Mouse (Mus musculus) embryonic facial prominence, embryonic 13.5 days (tissue): ENCODE data around the gene Lhfpl2. TPM values are rescaled to one million over a fixed set of nuclear protein-coding genes. Genes with fewer than 3 reads are reported as not detected.

Experiments
- ATAC-seq: fragments of 200-750 bp; cut with Nextera tagmentation; 2 replicates; pipeline ENCODE4 v1.8.0; 2017; ENCODE audit warnings: low read depth; ENCODE audit not compliant: insufficient number of reproducible peaks, insufficient read depth, low FRiP score, low TSS enrichment
- H3K27ac ChIP-seq: fragments of 300-500 bp; sonication (generic); 2 replicates; pipeline ENCODE4 v1.5.1; 2015; ENCODE audit warnings: moderate library complexity, mild to moderate bottlenecking, inconsistent platforms
- H3K27me3 ChIP-seq: fragments of 300-500 bp; sonication (generic); 2 replicates; pipeline ENCODE4 v1.6.1; 2015; ENCODE audit warnings: mild to moderate bottlenecking, inconsistent platforms
- H3K36me3 ChIP-seq: fragments of 300-500 bp; sonication (generic); 2 replicates; pipeline ENCODE4 v1.6.1; 2015; ENCODE audit warnings: mild to moderate bottlenecking, inconsistent platforms
- H3K4me1 ChIP-seq: fragments of 300-500 bp; sonication (generic); 2 replicates; pipeline ENCODE4 v1.6.1; 2015; ENCODE audit warnings: inconsistent platforms
- H3K4me2 ChIP-seq: fragments of 300-500 bp; sonication (generic); 2 replicates; pipeline ENCODE4 v1.6.1; 2015; ENCODE audit warnings: moderate library complexity, mild to moderate bottlenecking, inconsistent platforms
- H3K4me3 ChIP-seq: fragments of 300-500 bp; sonication (generic); 2 replicates; pipeline ENCODE4 v1.5.1; 2015; ENCODE audit warnings: mild to moderate bottlenecking, inconsistent platforms
- H3K9ac ChIP-seq: fragments of 300-500 bp; sonication (generic); 2 replicates; pipeline ENCODE4 v1.6.1; 2015; ENCODE audit warnings: mild to moderate bottlenecking, inconsistent platforms
- H3K9me3 ChIP-seq: fragments of 300-500 bp; sonication (generic); 2 replicates; pipeline ENCODE4 v1.6.1; 2016; ENCODE audit warnings: inconsistent platforms
- WGBS: fragments of 180-500 bp; shearing (Covaris S2); methylation state at CpG from one replicate; pipeline ENCODE4 v1.1.7; 2015; ENCODE audit warnings: mixed read lengths; 5-methylcytosine and 5-hydroxymethylcytosine counted together
- polyA plus RNA-seq: library from polyadenylated mRNA; unstranded; fragments of >200 nt; fragmentation: Nextera tagmentation; extraction: Ambion mirVana; gene quantifications from 2 replicates; pipeline ENCODE4 v1.2.1, GENCODE M21; 2015

Lhfpl2 gene
- polyA plus RNA-seq, 1 experiment from 2014 or later: 59.2 TPM

DNA sequence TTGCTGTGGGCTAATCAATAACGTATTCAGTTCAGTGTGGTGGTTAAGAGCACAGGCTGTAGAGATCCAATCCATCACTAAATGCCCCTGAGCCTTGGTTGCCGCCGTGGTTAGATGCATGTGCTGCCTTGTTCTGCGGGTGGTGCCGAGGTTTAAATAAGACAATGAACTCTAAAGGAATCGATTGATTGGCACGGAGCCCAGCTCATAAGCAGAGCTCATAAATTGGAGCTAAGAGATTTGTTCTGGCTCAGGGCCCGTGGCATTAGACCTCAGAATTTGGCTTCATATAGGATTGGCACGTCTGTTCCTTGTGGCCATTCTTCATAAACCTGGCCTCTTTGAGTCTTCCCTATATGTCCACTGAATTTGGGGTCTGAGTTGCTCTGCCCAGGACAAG lies 29.5 kb downstream of the Lhfpl2 start:
- H3K4me2 ChIP-seq: no peak overlapping the region
- no peak overlapping the region for H3K9ac ChIP-seq
- no peaks in the 10 kb centered on the region for H3K27me3 ChIP-seq
- H3K36me3 ChIP-seq: peaks cover 21% of the 10 kb centered on the region
- WGBS: 59% methylated on average over 9 of the region's 9 CpGs
- H3K4me1 ChIP-seq: peaks cover 33% of the 10 kb centered on the region
- no peak overlapping the region for H3K4me3 ChIP-seq
- H3K27ac ChIP-seq: no peak overlapping the region
- no peaks in the 10 kb centered on the region for H3K9me3 ChIP-seq
- no peak for ATAC-seq

GRCm38 (mm10) chr13:94088788-94089187 lies 31.2 kb downstream of the Lhfpl2 start:
- no peak for ATAC-seq
- Histone ChIP-seq H3K4me3 (no peak overlapping the region), H3K4me2 (no peak overlapping the region), H3K36me3 (peaks cover 20% of the 10 kb centered on the region), H3K27ac (no peak overlapping the region), H3K9ac (no peak overlapping the region), H3K4me1 (peaks cover 38% of the 10 kb centered on the region), H3K9me3 (no peaks in the 10 kb centered on the region), H3K27me3 (no peaks in the 10 kb centered on the region)
- WGBS: 55% methylated on average over 9 of the region's 9 CpGs

DNA sequence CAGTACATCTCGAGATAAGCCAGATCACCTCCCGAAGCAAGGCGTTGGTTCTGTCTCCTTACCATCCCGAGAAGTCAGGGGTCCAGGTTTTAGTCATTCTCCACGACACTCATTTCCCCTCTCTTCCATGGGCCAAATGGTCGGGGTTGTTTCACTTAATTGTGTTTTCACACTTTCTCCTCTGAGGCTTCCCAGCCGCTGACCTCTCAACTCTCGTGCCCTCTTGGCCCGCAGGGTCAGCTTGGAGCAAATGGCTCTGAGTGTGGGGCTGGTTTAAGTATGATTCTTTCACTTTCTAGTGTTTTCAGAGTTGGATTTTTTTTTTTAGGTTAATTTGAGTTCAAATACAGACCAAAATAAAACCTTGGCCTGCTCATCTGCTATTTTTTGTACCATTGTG lies 31.7 kb downstream of the Lhfpl2 start:
- no peak overlapping the region for H3K27ac ChIP-seq
- H3K36me3 ChIP-seq: peaks cover 15% of the 10 kb centered on the region
- H3K27me3 ChIP-seq: no peaks in the 10 kb centered on the region
- 42% methylated on average over 9 of the region's 9 CpGs for WGBS
- no peak overlapping the region for H3K9ac ChIP-seq
- H3K4me2 ChIP-seq: no peak overlapping the region
- H3K9me3 ChIP-seq: no peaks in the 10 kb centered on the region
- peaks cover 38% of the 10 kb centered on the region for H3K4me1 ChIP-seq
- H3K4me3 ChIP-seq: no peak overlapping the region
- no peak for ATAC-seq

GRCm38 (mm10) chr13:94091366-94091765 lies 33.8 kb downstream of the Lhfpl2 start:
- Histone ChIP-seq H3K4me3 (no peak overlapping the region), H3K4me1 (peaks cover 34% of the 10 kb centered on the region), H3K27ac (no peak overlapping the region), H3K9ac (no peak overlapping the region), H3K9me3 (no peaks in the 10 kb centered on the region), H3K36me3 (0 out of 2 replicates have a peak, but pooled peaks cover 4% of the 10 kb centered on the region), H3K4me2 (no peak overlapping the region), H3K27me3 (no peaks in the 10 kb centered on the region)
- 42% methylated on average over 2 of the region's 2 CpGs for WGBS
- ATAC-seq: no peak

GRCm38 (mm10) chr13:94094176-94094575 lies 36.6 kb downstream of the Lhfpl2 start:
- H3K27me3 ChIP-seq: no peaks in the 10 kb centered on the region
- no peak overlapping the region for H3K4me3 ChIP-seq
- peaks cover 36% of the 10 kb centered on the region for H3K4me1 ChIP-seq
- no peak for ATAC-seq
- no peak overlapping the region for H3K4me2 ChIP-seq
- no peak overlapping the region for H3K9ac ChIP-seq
- no peaks in the 10 kb centered on the region for H3K9me3 ChIP-seq
- H3K36me3 ChIP-seq: no peaks in the 10 kb centered on the region
- 76% methylated on average over 4 of the region's 4 CpGs for WGBS
- H3K27ac ChIP-seq: no peak overlapping the region

- Histone ChIP-seq H3K27ac (no peak overlapping the region), H3K36me3 (no peaks in the 10 kb centered on the region), H3K27me3 (no peaks in the 10 kb centered on the region), H3K9me3 (no peaks in the 10 kb centered on the region), H3K4me1 (peaks cover 40% of the 10 kb centered on the region), H3K9ac (no peak overlapping the region), H3K4me3 (no peak overlapping the region), H3K4me2 (no peak overlapping the region)
- 78% methylated on average over 3 of the region's 3 CpGs for WGBS
- no peak for ATAC-seq
These were observed 37.0 kb downstream of the Lhfpl2 start for GRCm38 (mm10) chr13:94094625-94095024.

GRCm38 (mm10) chr13:94095202-94095601 lies 37.6 kb downstream of the Lhfpl2 start:
- Histone ChIP-seq H3K4me2 (no peak overlapping the region), H3K4me3 (no peak overlapping the region), H3K27ac (no peak overlapping the region), H3K9ac (no peak overlapping the region), H3K36me3 (peaks cover 3% of the 10 kb centered on the region; the same call in 1 of the 2 replicates), H3K9me3 (no peaks in the 10 kb centered on the region), H3K27me3 (no peaks in the 10 kb centered on the region), H3K4me1 (peaks cover 46% of the 10 kb centered on the region)
- no peak for ATAC-seq

- no peak overlapping the region for H3K9ac ChIP-seq
- H3K36me3 ChIP-seq: peaks cover 3% of the 10 kb centered on the region; the same call in 1 of the 2 replicates
- H3K9me3 ChIP-seq: no peaks in the 10 kb centered on the region
- peaks cover 49% of the 10 kb centered on the region for H3K4me1 ChIP-seq
- no peak overlapping the region for H3K4me3 ChIP-seq
- WGBS: 55% methylated on average over 2 of the region's 2 CpGs
- H3K27me3 ChIP-seq: no peaks in the 10 kb centered on the region
- no peak overlapping the region for H3K27ac ChIP-seq
- no peak for ATAC-seq
- no peak overlapping the region for H3K4me2 ChIP-seq
These were observed 40.1 kb downstream of the Lhfpl2 start for GRCm38 (mm10) chr13:94097667-94098066.

GRCm38 (mm10) chr13:94098369-94099084 lies 40.9 kb downstream of the Lhfpl2 start:
- peaks cover 3% of the 10 kb centered on the region; the same call in 1 of the 2 replicates for H3K36me3 ChIP-seq
- no peaks in the 10 kb centered on the region for H3K27me3 ChIP-seq
- 75% methylated on average over 16 of the region's 16 CpGs for WGBS
- H3K27ac ChIP-seq: no peak overlapping the region
- H3K4me2 ChIP-seq: no peak overlapping the region
- ATAC-seq: no peak
- no peak overlapping the region for H3K4me3 ChIP-seq
- no peaks in the 10 kb centered on the region for H3K9me3 ChIP-seq
- no peak overlapping the region for H3K9ac ChIP-seq
- peaks cover 52% of the 10 kb centered on the region for H3K4me1 ChIP-seq

- H3K4me2 ChIP-seq: no peak overlapping the region
- ATAC-seq: no peak
- no peak overlapping the region for H3K4me3 ChIP-seq
- no peaks in the 10 kb centered on the region for H3K27me3 ChIP-seq
- WGBS: 89% methylated on average over 10 of the region's 10 CpGs
- H3K9ac ChIP-seq: no peak overlapping the region
- H3K36me3 ChIP-seq: peaks cover 3% of the 10 kb centered on the region; the same call in 1 of the 2 replicates
- no peak overlapping the region for H3K27ac ChIP-seq
- H3K9me3 ChIP-seq: no peaks in the 10 kb centered on the region
- peaks cover 57% of the 10 kb centered on the region for H3K4me1 ChIP-seq
These were observed 41.5 kb downstream of the Lhfpl2 start for GRCm38 (mm10) chr13:94099087-94099486.

DNA sequence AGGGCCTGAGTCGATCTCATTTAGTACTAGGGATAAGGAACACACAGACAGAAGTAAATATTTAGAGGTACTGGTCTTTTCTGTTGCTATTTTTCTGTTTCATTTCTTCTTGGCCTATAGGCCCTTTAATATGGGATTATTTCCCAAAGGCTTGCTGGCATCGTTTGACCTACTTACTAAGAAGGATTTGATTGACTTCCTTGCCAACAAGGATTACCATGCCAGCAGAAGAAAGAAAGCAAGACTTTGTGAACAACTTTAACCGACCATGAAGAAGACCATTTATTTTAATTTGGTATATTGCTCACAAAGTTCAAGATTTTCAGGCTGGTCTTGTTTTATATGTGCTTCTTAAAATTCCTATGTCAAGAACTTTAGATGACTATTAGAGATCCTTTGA lies 42.8 kb downstream of the Lhfpl2 start:
- Histone ChIP-seq H3K4me3 (no peak overlapping the region), H3K9me3 (no peaks in the 10 kb centered on the region), H3K9ac (no peak overlapping the region), H3K4me2 (no peak overlapping the region), H3K4me1 (peaks cover 69% of the 10 kb centered on the region), H3K36me3 (peaks cover 3% of the 10 kb centered on the region; the same call in 1 of the 2 replicates), H3K27ac (no peak overlapping the region), H3K27me3 (no peaks in the 10 kb centered on the region)
- ATAC-seq: no peak
- WGBS: 58% methylated on average over 3 of the region's 3 CpGs

DNA sequence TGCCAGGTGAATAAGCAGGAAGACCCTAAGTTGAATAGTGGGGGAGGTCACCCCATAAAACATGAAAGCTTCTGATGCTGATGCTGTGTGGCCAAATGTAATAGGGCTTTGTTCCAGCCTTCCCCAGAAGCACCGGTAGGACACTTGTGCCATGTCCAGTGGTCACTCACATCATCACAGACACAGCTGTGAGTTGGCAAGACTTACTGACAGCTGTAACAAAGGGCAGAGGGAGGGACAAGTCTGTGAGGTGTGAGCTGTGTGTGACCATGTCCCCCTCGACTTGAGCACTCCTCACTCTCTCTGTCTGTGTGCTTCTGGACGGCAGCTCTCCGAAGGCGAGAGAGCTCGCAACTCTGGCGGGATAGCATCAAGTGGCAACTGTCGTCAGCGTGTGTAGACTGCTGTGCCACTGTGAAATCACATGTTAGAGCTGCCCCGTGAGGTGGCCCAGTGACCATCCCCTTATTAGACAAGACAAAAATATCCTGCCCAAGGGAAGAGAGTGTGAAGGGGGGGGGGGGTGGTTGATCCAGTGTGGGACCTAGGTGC lies 43.5 kb downstream of the Lhfpl2 start:
- ATAC-seq: no peak
- Histone ChIP-seq H3K4me2 (no peak overlapping the region), H3K4me3 (no peak overlapping the region), H3K9ac (no peak overlapping the region), H3K4me1 (peaks cover 77% of the 10 kb centered on the region), H3K36me3 (peaks cover 3% of the 10 kb centered on the region; the same call in 1 of the 2 replicates), H3K27me3 (no peaks in the 10 kb centered on the region), H3K9me3 (no peaks in the 10 kb centered on the region), H3K27ac (no peak overlapping the region)
- 85% methylated on average over 10 of the region's 10 CpGs for WGBS
